Mouse (Mus musculus): ENCODE results near the gene Cul3. TPM values are rescaled to one million over a fixed set of nuclear protein-coding genes. Genes with fewer than 3 reads are reported as not detected.

Cul3 gene
- polyA plus RNA-seq, 1 experiment from 2014 or later = 33.5 TPM

DNA sequence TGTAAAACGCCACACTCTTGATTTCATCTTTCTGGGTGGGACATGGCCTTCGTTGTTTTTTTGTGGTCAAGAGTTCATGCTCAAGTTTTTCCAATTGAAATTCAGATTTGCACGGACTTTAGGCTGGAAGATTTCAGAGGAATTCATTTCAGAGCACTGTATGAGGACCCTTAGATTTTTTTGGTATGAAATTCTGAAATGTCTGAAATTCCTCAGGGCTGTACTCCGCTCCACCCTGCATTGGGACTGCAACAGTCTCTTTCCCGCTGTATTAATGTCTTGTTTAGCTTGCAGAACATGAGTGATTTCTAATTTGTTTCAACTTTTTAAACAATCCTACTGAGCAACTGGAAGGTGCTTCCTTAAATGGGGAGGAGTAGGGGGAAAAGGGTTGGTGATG lies 90.0 kb downstream of the Cul3 start:
- no peaks in the 10 kb centered on the region for H3K27me3 ChIP-seq (replicated peaks; ENCODE audit: control insufficient read depth, insufficient read depth, low read length)
- no peaks in the 10 kb centered on the region for H3K4me1 ChIP-seq (replicated peaks; ENCODE audit: control insufficient read depth, insufficient read depth, low read length)
- H3K9ac ChIP-seq (ENCODE audit: low read depth, low read length) = no peak overlapping the region
- H3K27ac ChIP-seq (ENCODE audit: low read depth, low read length) = no peak overlapping the region
- no peak overlapping the region for H3K4me2 ChIP-seq
- ATAC-seq (replicated peaks; ENCODE audit: low FRiP score) (no peak), DNase-seq (ENCODE audit: low spot score) (no peak)
- H3K36me3 ChIP-seq (ENCODE audit: control insufficient read depth, insufficient read depth, low read length) = no peaks in the 10 kb centered on the region
- WGBS = 80% methylated on average over 5 of the region's 5 CpGs
- H3K4me3 ChIP-seq (ENCODE audit: low read depth, low read length) = no peak overlapping the region
- no peaks in the 10 kb centered on the region for H3K9me3 ChIP-seq (ENCODE audit: control insufficient read depth, low read length)

DNA sequence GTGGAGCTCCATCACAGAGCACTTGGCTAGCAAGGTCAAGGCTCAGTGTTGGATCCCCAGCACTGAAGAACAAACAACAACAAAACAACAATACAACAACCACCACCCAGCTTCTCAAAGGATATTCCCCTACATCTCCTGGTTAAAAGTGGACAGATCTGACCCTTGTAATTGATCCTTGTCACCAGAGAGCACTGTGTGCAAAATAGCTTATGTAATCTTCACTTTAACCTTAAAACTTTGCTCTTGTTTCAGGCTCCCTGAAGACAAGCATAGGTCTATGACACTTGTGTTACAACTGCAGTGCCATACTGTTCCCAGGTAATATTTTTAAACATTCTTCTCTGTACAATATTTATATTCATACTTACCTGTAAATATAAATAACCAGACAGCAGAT lies 93.1 kb downstream of the Cul3 start:
- no peak overlapping the region for H3K4me2 ChIP-seq
- no peaks in the 10 kb centered on the region for H3K36me3 ChIP-seq (ENCODE audit: control insufficient read depth, insufficient read depth, low read length)
- H3K9ac ChIP-seq (ENCODE audit: low read depth, low read length) = no peak overlapping the region
- H3K4me3 ChIP-seq (ENCODE audit: low read depth, low read length) = no peak overlapping the region
- H3K4me1 ChIP-seq (replicated peaks; ENCODE audit: control insufficient read depth, insufficient read depth, low read length) = no peaks in the 10 kb centered on the region
- DNase-seq (ENCODE audit: low spot score) (no peak), ATAC-seq (replicated peaks; ENCODE audit: low FRiP score) (no peak)
- H3K9me3 ChIP-seq (ENCODE audit: control insufficient read depth, low read length) = no peaks in the 10 kb centered on the region
- H3K27me3 ChIP-seq (replicated peaks; ENCODE audit: control insufficient read depth, insufficient read depth, low read length) = no peaks in the 10 kb centered on the region
- H3K27ac ChIP-seq (ENCODE audit: low read depth, low read length) = no peak overlapping the region

DNA sequence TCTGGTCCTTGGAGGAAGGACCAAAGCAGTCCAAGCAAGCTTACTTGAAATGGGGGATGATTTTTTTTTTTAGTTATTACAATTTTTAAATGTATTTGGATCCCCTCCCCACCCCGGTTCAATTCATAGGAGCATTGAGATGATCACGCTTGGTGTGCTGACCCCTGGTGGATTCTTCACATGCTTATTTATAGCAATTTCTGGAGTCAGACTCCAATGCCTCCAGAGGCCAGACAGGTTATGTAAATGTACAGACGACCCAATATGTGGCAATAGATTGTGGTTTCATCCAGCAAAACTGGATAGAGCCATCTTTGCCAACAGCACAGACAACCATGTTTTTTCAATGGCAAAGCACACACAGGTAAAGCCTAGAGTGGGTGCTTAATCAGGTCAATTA lies 96.2 kb downstream of the Cul3 start:
- Histone ChIP-seq H3K27me3 (replicated peaks; ENCODE audit: control insufficient read depth, insufficient read depth, low read length) (no peaks in the 10 kb centered on the region), H3K4me3 (ENCODE audit: low read depth, low read length) (no peak overlapping the region), H3K9ac (ENCODE audit: low read depth, low read length) (no peak overlapping the region), H3K36me3 (ENCODE audit: control insufficient read depth, insufficient read depth, low read length) (no peaks in the 10 kb centered on the region), H3K4me1 (replicated peaks; ENCODE audit: control insufficient read depth, insufficient read depth, low read length) (no peaks in the 10 kb centered on the region), H3K9me3 (ENCODE audit: control insufficient read depth, low read length) (no peaks in the 10 kb centered on the region), H3K4me2 (no peak overlapping the region), H3K27ac (ENCODE audit: low read depth, low read length) (no peak overlapping the region)
- ATAC-seq (replicated peaks; ENCODE audit: low FRiP score) (no peak), DNase-seq (ENCODE audit: low spot score) (no peak)
- WGBS = 54% methylated on average over 3 of the region's 3 CpGs

DNA sequence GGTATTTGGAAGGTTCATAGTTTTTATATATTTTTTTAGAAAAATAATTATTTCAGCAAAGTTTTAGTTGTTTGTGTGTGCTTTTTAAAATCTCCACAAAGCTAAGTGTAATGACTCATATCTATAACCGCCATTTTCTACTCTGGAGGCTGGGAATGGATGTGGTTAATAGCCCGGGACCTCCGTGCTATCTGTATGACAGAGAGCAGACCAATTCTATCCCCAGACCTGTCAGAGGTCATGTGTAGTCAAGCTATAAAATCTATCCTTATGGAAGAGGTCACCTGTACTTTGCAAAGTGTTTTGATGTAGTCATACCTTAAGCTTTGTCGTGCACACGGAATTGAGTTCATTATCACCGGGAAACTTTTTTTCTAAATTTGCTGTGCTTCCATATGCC lies 98.7 kb downstream of the Cul3 start:
- no peak overlapping the region for H3K27ac ChIP-seq (ENCODE audit: low read depth, low read length)
- H3K4me1 ChIP-seq (replicated peaks; ENCODE audit: control insufficient read depth, insufficient read depth, low read length) = no peaks in the 10 kb centered on the region
- H3K36me3 ChIP-seq (ENCODE audit: control insufficient read depth, insufficient read depth, low read length) = no peaks in the 10 kb centered on the region
- H3K27me3 ChIP-seq (replicated peaks; ENCODE audit: control insufficient read depth, insufficient read depth, low read length) = no peaks in the 10 kb centered on the region
- H3K4me2 ChIP-seq = no peak overlapping the region
- WGBS = 85% methylated on average over 6 of the region's 6 CpGs
- no peaks in the 10 kb centered on the region for H3K9me3 ChIP-seq (ENCODE audit: control insufficient read depth, low read length)
- no peak overlapping the region for H3K9ac ChIP-seq (ENCODE audit: low read depth, low read length)
- DNase-seq (ENCODE audit: low spot score) (no peak), ATAC-seq (replicated peaks; ENCODE audit: low FRiP score) (no peak)
- H3K4me3 ChIP-seq (ENCODE audit: low read depth, low read length) = no peak overlapping the region

DNA sequence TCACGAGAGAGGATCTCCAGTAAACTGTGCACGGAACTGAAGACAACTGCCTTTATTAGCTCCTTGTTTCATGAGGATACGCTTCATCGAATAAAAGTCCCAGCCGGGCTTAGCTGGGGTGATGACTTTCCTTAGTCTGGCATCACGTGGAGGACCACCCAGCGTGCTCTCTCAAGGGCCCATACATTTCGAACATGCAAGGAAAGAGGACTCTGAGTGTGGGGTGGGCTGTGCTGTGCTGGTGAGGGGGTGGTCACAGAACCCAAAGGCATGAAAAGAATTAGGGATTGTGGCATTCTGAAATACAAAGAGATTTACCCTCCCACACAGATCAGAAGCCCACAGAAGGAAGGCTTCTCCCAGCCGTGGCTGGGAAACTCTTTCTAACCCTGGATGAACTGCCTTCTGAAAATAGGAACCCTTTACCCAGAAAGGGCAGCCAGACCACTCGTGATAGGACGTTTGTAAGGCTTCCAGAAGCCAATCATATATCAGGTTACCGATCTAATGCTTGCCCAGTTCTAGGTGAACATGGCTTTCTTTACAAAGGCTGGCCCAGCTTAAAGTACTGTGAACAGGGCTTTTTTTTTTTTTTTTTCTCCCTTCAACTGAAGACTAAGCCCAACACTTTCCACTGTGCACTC lies 100.1 kb downstream of the Cul3 start:
- H3K4me3 ChIP-seq (ENCODE audit: low read depth, low read length) = no peak overlapping the region
- 64% methylated on average over 12 of the region's 12 CpGs for WGBS
- no peak overlapping the region for H3K4me2 ChIP-seq
- DNase-seq (ENCODE audit: low spot score) (no peak), ATAC-seq (replicated peaks; ENCODE audit: low FRiP score) (no peak)
- H3K36me3 ChIP-seq (ENCODE audit: control insufficient read depth, insufficient read depth, low read length) = no peaks in the 10 kb centered on the region
- H3K4me1 ChIP-seq (replicated peaks; ENCODE audit: control insufficient read depth, insufficient read depth, low read length) = no peaks in the 10 kb centered on the region
- no peak overlapping the region for H3K27ac ChIP-seq (ENCODE audit: low read depth, low read length)
- H3K9ac ChIP-seq (ENCODE audit: low read depth, low read length) = no peak overlapping the region
- H3K9me3 ChIP-seq (ENCODE audit: control insufficient read depth, low read length) = no peaks in the 10 kb centered on the region
- no peaks in the 10 kb centered on the region for H3K27me3 ChIP-seq (replicated peaks; ENCODE audit: control insufficient read depth, insufficient read depth, low read length)

- no peak for DNase-seq (ENCODE audit: low spot score)
- Histone ChIP-seq H3K9me3 (ENCODE audit: control insufficient read depth, low read length) (no peaks in the 10 kb centered on the region), H3K4me1 (replicated peaks; ENCODE audit: control insufficient read depth, insufficient read depth, low read length) (no peaks in the 10 kb centered on the region), H3K27me3 (replicated peaks; ENCODE audit: control insufficient read depth, insufficient read depth, low read length) (no peaks in the 10 kb centered on the region), H3K4me3 (ENCODE audit: low read depth, low read length) (no peak overlapping the region), H3K27ac (ENCODE audit: low read depth, low read length) (no peak overlapping the region), H3K9ac (ENCODE audit: low read depth, low read length) (no peak overlapping the region), H3K36me3 (ENCODE audit: control insufficient read depth, insufficient read depth, low read length) (no peaks in the 10 kb centered on the region), H3K4me2 (no peak overlapping the region)
- WGBS = 66% methylated on average over 11 of the region's 11 CpGs
- ATAC-seq (replicated peaks; ENCODE audit: low FRiP score) = no peak
Measured at GRCm38 (mm10) chr1:80239481-80239880, 100.8 kb downstream of the Cul3 start.

- DNase-seq (ENCODE audit: low spot score) = no peak
Measured at GRCm38 (mm10) chr1:80236951-80237702, 103.2 kb downstream of the Cul3 start.

GRCm38 (mm10) chr1:80236126-80236525 lies 104.2 kb downstream of the Cul3 start:
- Histone ChIP-seq H3K9ac (ENCODE audit: low read depth, low read length) (no peak overlapping the region), H3K36me3 (ENCODE audit: control insufficient read depth, insufficient read depth, low read length) (no peaks in the 10 kb centered on the region), H3K4me3 (ENCODE audit: low read depth, low read length) (no peak overlapping the region), H3K27ac (ENCODE audit: low read depth, low read length) (no peak overlapping the region), H3K4me2 (no peak overlapping the region), H3K4me1 (replicated peaks; ENCODE audit: control insufficient read depth, insufficient read depth, low read length) (no peaks in the 10 kb centered on the region), H3K27me3 (replicated peaks; ENCODE audit: control insufficient read depth, insufficient read depth, low read length) (no peaks in the 10 kb centered on the region), H3K9me3 (ENCODE audit: control insufficient read depth, low read length) (no peaks in the 10 kb centered on the region)
- WGBS = 22% methylated on average over 1 of the region's 1 CpGs
- DNase-seq (ENCODE audit: low spot score) (no peak), ATAC-seq (replicated peaks; ENCODE audit: low FRiP score) (no peak)

More at GRCm38 (mm10) chr1:80236951-80237702, 103.2 kb downstream of the Cul3 start:
- 69% methylated on average over 11 of the region's 11 CpGs for WGBS
- Histone ChIP-seq H3K9ac (ENCODE audit: low read depth, low read length) (no peak overlapping the region), H3K9me3 (ENCODE audit: control insufficient read depth, low read length) (no peaks in the 10 kb centered on the region), H3K36me3 (ENCODE audit: control insufficient read depth, insufficient read depth, low read length) (no peaks in the 10 kb centered on the region), H3K27me3 (replicated peaks; ENCODE audit: control insufficient read depth, insufficient read depth, low read length) (no peaks in the 10 kb centered on the region), H3K4me1 (replicated peaks; ENCODE audit: control insufficient read depth, insufficient read depth, low read length) (no peaks in the 10 kb centered on the region), H3K4me2 (no peak overlapping the region), H3K4me3 (ENCODE audit: low read depth, low read length) (no peak overlapping the region), H3K27ac (ENCODE audit: low read depth, low read length) (no peak overlapping the region)
- ATAC-seq (replicated peaks; ENCODE audit: low FRiP score) = no peak

GRCm38 (mm10) chr1:80230612-80231011 lies 109.7 kb downstream of the Cul3 start:
- 71% methylated on average over 1 of the region's 1 CpGs for WGBS

More at GRCm38 (mm10) chr1:80230612-80231011, 109.7 kb downstream of the Cul3 start:
- Histone ChIP-seq H3K27me3 (replicated peaks; ENCODE audit: control insufficient read depth, insufficient read depth, low read length) (no peaks in the 10 kb centered on the region), H3K4me1 (replicated peaks; ENCODE audit: control insufficient read depth, insufficient read depth, low read length) (no peaks in the 10 kb centered on the region), H3K9ac (ENCODE audit: low read depth, low read length) (no peak overlapping the region), H3K4me2 (no peak overlapping the region), H3K27ac (ENCODE audit: low read depth, low read length) (no peak overlapping the region), H3K9me3 (ENCODE audit: control insufficient read depth, low read length) (no peaks in the 10 kb centered on the region), H3K4me3 (ENCODE audit: low read depth, low read length) (no peak overlapping the region), H3K36me3 (ENCODE audit: control insufficient read depth, insufficient read depth, low read length) (no peaks in the 10 kb centered on the region)
- DNase-seq (ENCODE audit: low spot score) = no peak
- no peak for ATAC-seq (replicated peaks; ENCODE audit: low FRiP score)
